Mouse (Mus musculus) kidney, adult 2 months (tissue): ENCODE results near the gene Tesmin. TPM values are rescaled to one million over a fixed set of nuclear protein-coding genes. Genes with fewer than 3 reads are reported as not detected.

Source experiments
- DNase-seq: peaks from one replicate; pipeline ENCODE4 v3.0.0; 2021
- H3K27ac ChIP-seq: fragments of 200-500 bp; 2 replicates; pipeline ENCODE4 v1.5.1; 2012; ENCODE audit warnings: low read depth, low read length, control low read depth, inconsistent platforms; ENCODE audit not compliant: insufficient read depth
- H3K27me3 ChIP-seq: fragments of 200-500 bp; replicated peaks from 2 replicates; pipeline ENCODE4 v1.6.1; 2012; ENCODE audit warnings: mild to moderate bottlenecking, moderate library complexity, low read length, inconsistent platforms; ENCODE audit not compliant: control insufficient read depth, insufficient read depth
- H3K36me3 ChIP-seq: fragments of 200-500 bp; 2 replicates; pipeline ENCODE4 v1.6.1; 2012; ENCODE audit warnings: mild to moderate bottlenecking, moderate library complexity, low read length, inconsistent platforms; ENCODE audit not compliant: control insufficient read depth, insufficient read depth
- H3K4me1 ChIP-seq: fragments of 200-500 bp; 2 replicates; pipeline ENCODE4 v1.6.1; 2011; ENCODE audit warnings: low read length; ENCODE audit not compliant: control insufficient read depth, insufficient read depth
- H3K4me3 ChIP-seq: fragments of 200-500 bp; 2 replicates; pipeline ENCODE4 v1.5.1; 2011; ENCODE audit warnings: mild to moderate bottlenecking, low read depth, low read length, control low read depth; ENCODE audit not compliant: insufficient read depth
- CTCF ChIP-seq: fragments of 200-500 bp; conservative IDR thresholded peaks from 2 replicates; pipeline ENCODE4 v1.5.1; 2011; ENCODE audit warnings: low read depth, mild to moderate bottlenecking, control low read depth, low read length, moderate library complexity, mixed read lengths; ENCODE audit not compliant: insufficient read depth, insufficient read length
- POLR2A ChIP-seq: fragments of 200-500 bp; IDR thresholded peaks from one replicate; pipeline ENCODE4 v1.6.1; 2011; ENCODE audit warnings: low read depth, low read length, control low read depth
- WGBS: fragments of 180-500 bp; shearing (Covaris S2); methylation state at CpG from one replicate; pipeline ENCODE4 v1.1.7; 2018; 5-methylcytosine and 5-hydroxymethylcytosine counted together
- polyA plus RNA-seq: library from polyadenylated mRNA; depleted of rRNA; stranded (reverse); fragments of >200 nt; gene quantifications from 2 replicates; pipeline ENCODE4 v1.2.3, GENCODE M21; 2012

The Tesmin gene
- polyA plus RNA-seq, 1 experiment: 0.25 TPM

GRCm38 (mm10) chr19:3392384-3392783, 3.7 kb downstream of the Tesmin start:
- H3K36me3 ChIP-seq: no peaks in the 10 kb centered on the region
- 97% methylated on average over 1 of the region's 1 CpGs for WGBS

GRCm38 (mm10) chr19:3394216-3394615, 5.6 kb downstream of the Tesmin start:
- H3K36me3 ChIP-seq: no peaks in the 10 kb centered on the region
- WGBS: 81% methylated on average over 3 of the region's 3 CpGs
- H3K4me3 ChIP-seq: no peak overlapping the region
- TF ChIP-seq CTCF: no peak
- no peak for TF ChIP-seq POLR2A
- no peaks in the 10 kb centered on the region for H3K27me3 ChIP-seq
- H3K4me1 ChIP-seq: no peaks in the 10 kb centered on the region
- no peak for DNase-seq
- no peak overlapping the region for H3K27ac ChIP-seq

More at GRCm38 (mm10) chr19:3392384-3392783, 3.7 kb downstream of the Tesmin start:
- Histone ChIP-seq H3K4me1 (no peaks in the 10 kb centered on the region), H3K27ac (no peak overlapping the region), H3K4me3 (no peak overlapping the region), H3K27me3 (no peaks in the 10 kb centered on the region)
- TF ChIP-seq POLR2A (no peak), CTCF (no peak)
- DNase-seq: no peak

GRCm38 (mm10) chr19:3400057-3400456, 11.4 kb downstream of the Tesmin start:
- 60% methylated on average over 4 of the region's 4 CpGs for WGBS

GRCm38 (mm10) chr19:3401504-3401903, 12.8 kb downstream of the Tesmin start:
- no peak overlapping the region for H3K4me3 ChIP-seq
- H3K4me1 ChIP-seq: no peaks in the 10 kb centered on the region
- no peak for TF ChIP-seq CTCF
- TF ChIP-seq POLR2A: no peak
- no peak overlapping the region for H3K27ac ChIP-seq
- H3K36me3 ChIP-seq: no peaks in the 10 kb centered on the region
- WGBS: 89% methylated on average over 7 of the region's 7 CpGs
- no peak for DNase-seq
- H3K27me3 ChIP-seq: no peaks in the 10 kb centered on the region

More at GRCm38 (mm10) chr19:3400057-3400456, 11.4 kb downstream of the Tesmin start:
- Histone ChIP-seq H3K36me3 (no peaks in the 10 kb centered on the region), H3K27ac (no peak overlapping the region), H3K27me3 (no peaks in the 10 kb centered on the region), H3K4me1 (no peaks in the 10 kb centered on the region), H3K4me3 (no peak overlapping the region)
- no peak for DNase-seq
- TF ChIP-seq POLR2A: no peak
- no peak for TF ChIP-seq CTCF

GRCm38 (mm10) chr19:3401943-3402342, 13.3 kb downstream of the Tesmin start:
- H3K4me3 ChIP-seq: no peak overlapping the region
- no peaks in the 10 kb centered on the region for H3K27me3 ChIP-seq
- no peaks in the 10 kb centered on the region for H3K4me1 ChIP-seq
- no peaks in the 10 kb centered on the region for H3K36me3 ChIP-seq
- H3K27ac ChIP-seq: no peak overlapping the region
- no peak for TF ChIP-seq POLR2A
- DNase-seq: no peak
- 54% methylated on average over 7 of the region's 7 CpGs for WGBS

- no peaks in the 10 kb centered on the region for H3K27me3 ChIP-seq
- 84% methylated on average over 6 of the region's 6 CpGs for WGBS
- H3K36me3 ChIP-seq: no peaks in the 10 kb centered on the region
- no peak for DNase-seq
- no peak overlapping the region for H3K27ac ChIP-seq
- no peak overlapping the region for H3K4me3 ChIP-seq
- no peaks in the 10 kb centered on the region for H3K4me1 ChIP-seq
- no peak for TF ChIP-seq CTCF
These were observed 13.7 kb downstream of the Tesmin start for GRCm38 (mm10) chr19:3402390-3402789.

- Histone ChIP-seq H3K27me3 (no peaks in the 10 kb centered on the region), H3K36me3 (no peaks in the 10 kb centered on the region), H3K4me1 (no peaks in the 10 kb centered on the region), H3K27ac (no peak overlapping the region), H3K4me3 (no peak overlapping the region)
- TF ChIP-seq POLR2A: no peak
- no peak for TF ChIP-seq CTCF
- no peak for DNase-seq
- 88% methylated on average over 7 of the region's 7 CpGs for WGBS
These were observed 15.4 kb downstream of the Tesmin start for GRCm38 (mm10) chr19:3404030-3404429.
